Mouse (Mus musculus) ES-E14 (cell line): ENCODE data around the gene Arhgap31. TPM values are rescaled to one million over a fixed set of nuclear protein-coding genes. Genes with fewer than 3 reads are reported as not detected.

Experiments used
- DNase-seq: peaks from one replicate; pipeline ENCODE4 v3.0.0-alpha.2; 2013; ENCODE audit warnings: low read depth, low spot score
- H3K27ac ChIP-seq: 2 replicates; pipeline ENCODE4 v1.5.1; 2012; ENCODE audit warnings: low read depth, mild to moderate bottlenecking, low read length, moderate library complexity, mixed read lengths; ENCODE audit not compliant: poor library complexity, insufficient read depth, severe bottlenecking
- H3K36me3 ChIP-seq: 2 replicates; pipeline ENCODE4 v1.6.1; 2012; ENCODE audit warnings: mild to moderate bottlenecking, low read length, moderate library complexity, mixed read lengths; ENCODE audit not compliant: control insufficient read depth, poor library complexity, insufficient read depth, severe bottlenecking
- H3K4me1 ChIP-seq, 2 experiments: fragments of 150-350 bp in 1 of 2; sonication (generic) in 1 of 2; 2 replicates each; pipeline ENCODE4 v1.6.1; 2012; ENCODE audit warnings: low read length in 2 of 2, mild to moderate bottlenecking in 1 of 2, mixed read lengths in 1 of 2; ENCODE audit not compliant: control insufficient read depth in 2 of 2, insufficient read depth in 2 of 2, poor library complexity in 1 of 2
- H3K4me3 ChIP-seq, 2 experiments: fragments of 150-350 bp in 1 of 2; sonication (generic) in 1 of 2; 2 replicates each; pipeline ENCODE4 v1.5.1; 2012; ENCODE audit warnings: low read length in 2 of 2, low read depth in 1 of 2, mild to moderate bottlenecking in 1 of 2, mixed read lengths in 1 of 2; ENCODE audit not compliant: insufficient read depth in 1 of 2, poor library complexity in 1 of 2, severe bottlenecking in 1 of 2
- H3K9ac ChIP-seq: 2 replicates; pipeline ENCODE4 v1.6.1; 2012; ENCODE audit warnings: low read depth, mild to moderate bottlenecking, low read length, mixed read lengths; ENCODE audit not compliant: poor library complexity, insufficient read depth, severe bottlenecking
- H3K9me3 ChIP-seq: fragments of 150-350 bp; sonication (generic); 2 replicates; pipeline ENCODE4 v1.6.1; 2012; ENCODE audit warnings: low read depth, mild to moderate bottlenecking, low read length; ENCODE audit not compliant: control insufficient read depth, insufficient read depth
- CHD2 ChIP-seq: IDR thresholded peaks from 2 replicates; pipeline ENCODE4 v1.6.1; 2014; ENCODE audit warnings: mild to moderate bottlenecking, low read depth, low read length, inconsistent platforms
- HCFC1 ChIP-seq: IDR thresholded peaks from 2 replicates; pipeline ENCODE4 v1.6.1; 2012; ENCODE audit warnings: low read length, inconsistent platforms, borderline replicate concordance; ENCODE audit not compliant: insufficient read depth
- MAFK ChIP-seq: IDR thresholded peaks from 2 replicates; pipeline ENCODE4 v1.6.1; 2014; ENCODE audit warnings: mild to moderate bottlenecking, low read depth, low read length, inconsistent platforms; ENCODE audit not compliant: insufficient read depth
- ZC3H11A ChIP-seq: IDR thresholded peaks from 2 replicates; pipeline ENCODE4 v1.6.1; 2012; ENCODE audit warnings: low read depth, mild to moderate bottlenecking, inconsistent platforms, low read length, borderline replicate concordance
- ZNF384 ChIP-seq: IDR thresholded peaks from 2 replicates; pipeline ENCODE4 v1.6.1; 2012; ENCODE audit warnings: low read depth, low read length, inconsistent platforms
- in situ Hi-C, 2 experiments: fragments of 600-800 bp; cut with MboI; formaldehyde crosslinking; loops; one replicate each; pipeline ENCODE4 v1.15.1; 2025; ENCODE audit warnings: low sequenced_read_pairs in 2 of 2, inconsistent platforms in 1 of 2; ENCODE audit not compliant: unreplicated experiment in 2 of 2
- total RNA-seq: library from RNA; depleted of rRNA; stranded (reverse); fragments of 300-350 nt; gene quantifications from 2 replicates; pipeline ENCODE4 v1.2.3, GENCODE M21; 2012

Gene Arhgap31
- total RNA-seq, 1 experiment, result 1.0 TPM

- no peak for DNase-seq
- peak overlapping the region; percentile 24 to 34; a peak in 1 of 4 replicates for H3K4me3 ChIP-seq
- no peak overlapping the region for H3K27ac ChIP-seq
These were observed 76.4 kb downstream of the Arhgap31 start for GRCm38 (mm10) chr16:38636682-38637081.

GRCm38 (mm10) chr16:38635833-38636390 is 77.2 kb downstream of the Arhgap31 start:
- no peak for DNase-seq
- in situ Hi-C loops, result loop anchor here in 1 of 2 experiments (25.0 kb wide), 1 partner anchor 176 kb away; the partner anchor contains the start of gene Upk1b
- H3K4me1 ChIP-seq, result peaks cover 0 to 5% of the 10 kb centered on the region in 2 experiments; a peak in 1 of 4 replicates
- H3K4me3 ChIP-seq, result no peak overlapping the region
- no peak overlapping the region for H3K27ac ChIP-seq
- H3K9ac ChIP-seq, result no peak overlapping the region
- H3K36me3 ChIP-seq, result no peaks in the 10 kb centered on the region
- no peaks in the 10 kb centered on the region for H3K9me3 ChIP-seq
- TF ChIP-seq CHD2 (no peak), ZNF384 (no peak), MAFK (no peak), ZC3H11A (no peak), HCFC1 (no peak)

More at GRCm38 (mm10) chr16:38636682-38637081, 76.4 kb downstream of the Arhgap31 start:
- Histone ChIP-seq H3K9ac (no peak overlapping the region), H3K9me3 (no peaks in the 10 kb centered on the region), H3K36me3 (no peaks in the 10 kb centered on the region), H3K4me1 (peaks cover 0 to 5% of the 10 kb centered on the region in 2 experiments; a peak in 1 of 4 replicates)
- TF ChIP-seq HCFC1 (no peak), ZNF384 (no peak), CHD2 (no peak), ZC3H11A (no peak), MAFK (no peak)
- in situ Hi-C loops, result loop anchor here in 1 of 2 experiments (25.0 kb wide), 1 partner anchor 176 kb away; the partner anchor contains the start of gene Upk1b

- TF ChIP-seq MAFK (no peak), ZC3H11A (0 out of 2 replicates have a peak, but pooled peaks have one; percentile 25)
- in situ Hi-C loops, result loop anchor here in 1 of 2 experiments (25.0 kb wide), 1 partner anchor 180 kb away; the partner anchor contains the start of gene Upk1b
- H3K9ac ChIP-seq, result no peak overlapping the region
- no peaks in the 10 kb centered on the region for H3K36me3 ChIP-seq
- no peak overlapping the region for H3K27ac ChIP-seq
- H3K4me1 ChIP-seq, result peaks cover 0 to 5% of the 10 kb centered on the region in 2 experiments; a peak in 1 of 4 replicates
- H3K9me3 ChIP-seq, result no peaks in the 10 kb centered on the region
- H3K4me3 ChIP-seq, result no peak overlapping the region
- DNase-seq, result no peak
These were observed 80.9 kb downstream of the Arhgap31 start for GRCm38 (mm10) chr16:38632147-38632546.

GRCm38 (mm10) chr16:38625811-38626369 is 87.2 kb downstream of the Arhgap31 start:
- DNase-seq, result no peak
- TF ChIP-seq MAFK (no peak), ZNF384 (no peak), ZC3H11A (no peak), CHD2 (no peak), HCFC1 (no peak)
- H3K4me1 ChIP-seq, result no peaks in the 10 kb centered on the region; a peak in 1 of 4 replicates
- no peak overlapping the region for H3K27ac ChIP-seq
- H3K36me3 ChIP-seq, result no peaks in the 10 kb centered on the region
- H3K9me3 ChIP-seq, result no peaks in the 10 kb centered on the region
- in situ Hi-C loops, result loop anchor here (10.0 to 25.0 kb wide), 3 partner anchors 179 to 429 kb away; partner anchors contain the start of gene Upk1b (in 2 of the 2)
- no peak overlapping the region for H3K9ac ChIP-seq
- H3K4me3 ChIP-seq, result no peak overlapping the region
